Mouse (Mus musculus): ENCODE data around the gene Tctex1d4. TPM values are rescaled to one million over a fixed set of nuclear protein-coding genes. Genes with fewer than 3 reads are reported as not detected.

The Tctex1d4 gene
- polyA plus RNA-seq (2015; fragmentation: Nextera tagmentation; extraction: Ambion mirVana), result 0.11 TPM in 1 of 2 replicates, not detected in the other

DNA sequence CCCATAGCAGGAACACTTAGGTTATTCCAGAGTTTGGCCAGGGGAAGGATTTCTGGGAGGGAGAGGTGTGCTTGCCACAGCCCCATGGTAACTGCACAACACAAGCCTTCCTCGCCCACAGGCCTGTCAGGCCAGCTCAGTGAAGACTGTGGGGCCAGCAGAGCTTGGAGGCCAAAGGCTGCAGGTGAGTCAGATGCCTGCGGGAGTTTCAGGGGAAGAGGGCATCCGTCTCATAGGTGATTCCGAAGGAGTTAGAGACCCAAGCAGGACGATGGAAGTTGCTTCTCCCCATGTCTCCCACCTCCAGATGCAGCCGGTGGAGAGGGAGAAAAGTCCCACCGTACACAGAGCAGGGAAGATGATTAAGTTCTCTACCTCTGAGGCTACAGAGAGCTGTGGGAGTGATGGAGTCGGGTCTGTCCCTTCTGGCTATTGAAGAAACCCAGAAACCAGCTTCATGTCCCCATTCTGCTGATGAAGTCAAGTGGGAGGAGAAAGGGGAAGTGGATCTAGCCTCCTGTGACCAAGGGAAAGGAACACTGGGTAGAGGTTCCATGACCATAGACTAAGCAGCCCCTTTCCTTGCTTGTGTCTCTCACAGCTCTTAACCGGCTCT is at the start of gene Tctex1d4:
TSS of gene Tctex1d4 (plus strand) at position 120 of the 616 bp plus-strand sequence.
- Histone ChIP-seq H3K27ac (ENCODE audit: low read length) (peak within 1 kb of the TSS; percentile 39), H3K27me3 (ENCODE audit: control insufficient read depth, insufficient read depth, low read depth, low read length) (peaks cover 4% of the 10 kb centered on the region; the same call in 1 of the 2 replicates), H3K36me3 (ENCODE audit: control insufficient read depth, insufficient read depth) (no peaks in the 10 kb centered on the region), H3K4me2 (ENCODE audit: low read depth, low read length) (no peak within 1 kb of the TSS), H3K4me1 (ENCODE audit: control insufficient read depth, low read depth, low read length) (peaks cover 20% of the 10 kb centered on the region), H3K9ac (ENCODE audit: low read depth, low read length) (peak within 1 kb of the TSS; percentile 20; the same call in 1 of the 2 replicates), H3K4me3 (ENCODE audit: low read depth, low read length) (no peak within 1 kb of the TSS), H3K9me3 (replicated peaks; ENCODE audit: control insufficient read depth, low read length) (no peaks in the 10 kb centered on the region)
- no peak for ATAC-seq (ENCODE audit: low read depth)
- 62% methylated on average over 9 of the region's 9 CpGs for WGBS (ENCODE audit: insufficient replicate concordance)

DNA sequence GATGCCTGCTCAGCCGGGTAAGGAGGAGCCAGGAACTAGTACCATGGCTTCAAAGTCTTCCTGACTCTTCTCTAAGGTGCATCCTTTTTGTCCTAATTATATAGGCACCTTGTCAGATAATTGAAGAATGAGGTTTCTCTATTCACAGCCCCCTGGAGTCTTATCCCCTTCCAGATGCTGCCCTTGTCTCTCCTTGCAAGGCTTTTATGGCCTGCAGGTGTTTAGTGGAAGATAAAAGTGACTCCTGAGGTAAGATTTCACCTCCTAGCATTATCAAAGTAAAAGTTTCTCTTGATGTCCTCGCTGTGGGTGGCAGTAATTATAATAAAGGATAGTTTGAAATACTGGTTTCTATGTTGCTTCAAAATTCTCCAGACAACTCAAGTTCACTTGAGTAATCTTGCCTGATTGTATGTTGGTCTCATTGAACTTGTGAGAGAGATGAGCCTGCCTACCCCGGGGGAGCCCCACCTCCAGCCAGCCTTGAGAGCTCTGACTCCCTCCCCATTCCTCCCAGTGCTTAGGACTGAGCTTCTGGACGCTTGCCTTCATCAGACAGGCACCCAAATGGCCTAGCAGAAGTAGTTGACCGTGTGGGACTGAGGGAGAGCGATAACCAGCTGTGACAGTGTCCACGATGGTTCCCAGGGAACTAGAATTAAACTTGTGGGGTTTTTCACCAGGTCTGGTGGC is 38.5 kb upstream of the Tctex1d4 start:
- peak; percentile 14; the same call in 1 of the 2 replicates for ATAC-seq (ENCODE audit: low read depth)
- H3K4me1 ChIP-seq (ENCODE audit: control insufficient read depth, low read depth, low read length), result peaks cover 27% of the 10 kb centered on the region
- 65% methylated on average over 7 of the region's 7 CpGs for WGBS (ENCODE audit: insufficient replicate concordance)
- H3K4me2 ChIP-seq (ENCODE audit: low read depth, low read length), result no peak overlapping the region
- H3K9ac ChIP-seq (ENCODE audit: low read depth, low read length), result no peak overlapping the region
- H3K27ac ChIP-seq (ENCODE audit: low read length), result no peak overlapping the region
- H3K4me3 ChIP-seq (ENCODE audit: low read depth, low read length), result no peak overlapping the region
- no peaks in the 10 kb centered on the region for H3K9me3 ChIP-seq (replicated peaks; ENCODE audit: control insufficient read depth, low read length)
- H3K36me3 ChIP-seq (ENCODE audit: control insufficient read depth, insufficient read depth), result peaks cover 3% of the 10 kb centered on the region; the same call in 1 of the 2 replicates
- no peaks in the 10 kb centered on the region; the same call in 1 of the 2 replicates for H3K27me3 ChIP-seq (ENCODE audit: control insufficient read depth, insufficient read depth, low read depth, low read length)

DNA sequence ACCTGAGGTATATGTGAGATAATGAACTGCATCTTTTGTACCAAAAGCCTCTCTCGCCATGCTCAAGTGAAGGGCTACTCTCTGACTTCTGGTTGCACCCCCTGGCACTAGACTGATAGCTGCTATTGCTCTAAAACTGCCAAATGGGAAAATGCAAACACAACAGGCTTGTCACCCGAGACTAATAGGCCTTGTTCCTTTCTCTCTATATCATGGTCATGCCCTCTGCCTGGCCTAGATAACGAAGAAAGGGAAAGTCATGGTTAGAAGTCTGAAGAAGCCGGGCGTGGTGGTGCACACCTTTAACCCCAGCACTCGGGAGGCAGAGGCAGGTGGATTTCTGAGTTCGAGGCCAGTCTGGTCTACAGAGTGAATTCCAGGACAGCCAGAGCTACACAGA is 36.0 kb upstream of the Tctex1d4 start:
- Histone ChIP-seq H3K27ac (ENCODE audit: low read length) (peak overlapping the region; percentile 47), H3K9me3 (replicated peaks; ENCODE audit: control insufficient read depth, low read length) (no peaks in the 10 kb centered on the region), H3K4me3 (ENCODE audit: low read depth, low read length) (no peak overlapping the region), H3K36me3 (ENCODE audit: control insufficient read depth, insufficient read depth) (peaks cover 3% of the 10 kb centered on the region; the same call in 1 of the 2 replicates), H3K27me3 (ENCODE audit: control insufficient read depth, insufficient read depth, low read depth, low read length) (peaks cover 6% of the 10 kb centered on the region), H3K9ac (ENCODE audit: low read depth, low read length) (no peak overlapping the region), H3K4me2 (ENCODE audit: low read depth, low read length) (no peak overlapping the region), H3K4me1 (ENCODE audit: control insufficient read depth, low read depth, low read length) (peaks cover 25% of the 10 kb centered on the region)
- WGBS (ENCODE audit: insufficient replicate concordance), result 27% methylated on average over 7 of the region's 7 CpGs
- ATAC-seq (ENCODE audit: low read depth), result peak; percentile 87

DNA sequence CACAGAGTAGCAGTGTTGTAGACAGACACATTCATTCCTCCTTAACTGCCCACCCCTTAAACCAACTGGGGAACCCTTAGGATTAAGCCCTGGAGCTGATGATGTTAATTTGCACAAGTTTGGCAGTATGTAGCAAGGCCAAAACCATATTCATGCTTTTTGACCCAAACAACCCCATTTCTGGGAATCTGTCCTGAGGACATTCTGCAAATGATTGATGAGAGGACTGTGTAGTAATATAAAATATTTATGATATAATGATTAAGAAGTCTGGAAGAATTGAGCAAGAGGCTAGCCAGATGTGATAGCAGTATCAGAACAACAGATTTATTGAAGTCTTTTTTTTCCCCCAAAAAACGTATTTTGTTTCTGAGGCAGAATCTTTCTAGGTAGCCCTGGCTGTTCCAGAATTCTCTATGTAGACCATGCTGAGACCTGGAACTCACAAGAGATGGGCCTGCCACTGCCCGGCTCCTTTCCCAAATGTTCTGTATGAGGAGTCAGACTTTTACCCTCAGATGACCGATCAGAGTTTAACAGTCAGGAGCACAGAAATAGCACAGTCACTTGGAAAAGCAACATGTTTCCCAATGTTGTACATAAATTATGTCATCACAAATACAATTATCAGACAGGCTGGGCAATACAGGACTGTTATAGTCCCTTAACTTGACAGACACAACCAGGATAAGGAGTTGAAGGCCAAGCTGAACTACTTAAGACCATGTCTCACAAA is 31.8 kb upstream of the Tctex1d4 start:
- 66% methylated on average over 3 of the region's 3 CpGs for WGBS (ENCODE audit: insufficient replicate concordance)
- Histone ChIP-seq H3K4me3 (ENCODE audit: low read depth, low read length) (no peak overlapping the region), H3K4me1 (ENCODE audit: control insufficient read depth, low read depth, low read length) (peaks cover 19% of the 10 kb centered on the region), H3K27me3 (ENCODE audit: control insufficient read depth, insufficient read depth, low read depth, low read length) (peaks cover 26% of the 10 kb centered on the region), H3K36me3 (ENCODE audit: control insufficient read depth, insufficient read depth) (no peaks in the 10 kb centered on the region), H3K27ac (ENCODE audit: low read length) (no peak overlapping the region), H3K9ac (ENCODE audit: low read depth, low read length) (no peak overlapping the region), H3K4me2 (ENCODE audit: low read depth, low read length) (no peak overlapping the region), H3K9me3 (replicated peaks; ENCODE audit: control insufficient read depth, low read length) (no peaks in the 10 kb centered on the region)
- ATAC-seq (ENCODE audit: low read depth), result no peak

DNA sequence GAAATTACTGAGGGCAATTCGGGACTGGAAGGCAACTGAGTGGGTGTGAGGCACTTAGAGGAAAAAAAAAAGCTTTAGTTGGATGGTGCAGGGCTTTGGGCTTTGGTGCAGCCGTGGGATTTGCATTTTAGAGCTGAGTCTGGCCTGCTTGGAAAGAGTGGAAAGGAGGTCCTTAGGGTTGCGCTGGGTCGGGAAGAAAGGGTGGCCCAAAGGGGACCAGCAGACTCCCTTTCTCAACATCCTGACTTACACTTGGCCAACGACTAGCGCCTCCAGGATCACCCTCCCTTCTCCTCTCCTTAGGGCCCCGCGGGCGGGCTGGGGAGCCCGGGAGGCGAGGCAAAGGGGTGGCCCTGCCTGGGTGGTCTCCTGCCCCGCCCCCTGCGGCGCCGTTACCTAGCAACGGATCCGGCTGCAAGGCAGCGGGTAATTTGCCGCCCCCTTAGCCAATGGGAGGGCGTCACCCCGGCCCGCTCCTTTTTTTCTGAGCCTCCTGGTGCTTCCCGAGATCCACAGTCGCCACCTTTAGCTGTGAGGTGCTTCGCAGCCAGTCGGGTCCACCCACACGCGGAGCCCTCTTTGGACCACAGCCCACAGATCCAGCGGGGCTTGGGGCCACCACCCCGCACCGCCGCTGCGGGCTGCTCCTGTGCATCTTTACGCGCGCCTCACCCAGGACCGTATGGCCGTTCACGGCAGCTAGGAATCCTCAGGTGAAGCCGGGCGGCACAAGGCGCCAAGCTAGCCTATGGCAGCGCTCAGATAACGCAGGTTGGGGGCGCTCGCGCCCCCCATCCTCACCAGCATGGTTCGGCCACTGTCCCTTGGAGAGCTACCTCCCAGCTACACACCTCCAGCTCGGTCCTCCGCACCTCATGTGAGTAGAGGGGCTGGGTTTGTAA is 30.8 kb upstream of the Tctex1d4 start, which contains the start of gene Ptch2:
TSS of gene Ptch2 (plus strand) at position 525 of the 902 bp plus-strand sequence.
- Histone ChIP-seq H3K36me3 (ENCODE audit: control insufficient read depth, insufficient read depth) (no peaks in the 10 kb centered on the region), H3K27ac (ENCODE audit: low read length) (peak within 1 kb of the TSS; percentile 8; the same call in 1 of the 2 replicates), H3K9me3 (replicated peaks; ENCODE audit: control insufficient read depth, low read length) (no peaks in the 10 kb centered on the region), H3K9ac (ENCODE audit: low read depth, low read length) (peak within 1 kb of the TSS; percentile 6; the same call in 1 of the 2 replicates), H3K4me1 (ENCODE audit: control insufficient read depth, low read depth, low read length) (peaks cover 10% of the 10 kb centered on the region), H3K27me3 (ENCODE audit: control insufficient read depth, insufficient read depth, low read depth, low read length) (peaks cover 26% of the 10 kb centered on the region), H3K4me3 (ENCODE audit: low read depth, low read length) (peak within 1 kb of the TSS; percentile 48), H3K4me2 (ENCODE audit: low read depth, low read length) (peak within 1 kb of the TSS; percentile 64)
- peak; percentile 28; the same call in 1 of the 2 replicates for ATAC-seq (ENCODE audit: low read depth)
- WGBS (ENCODE audit: insufficient replicate concordance), result 3% methylated on average over 50 of the region's 50 CpGs

DNA sequence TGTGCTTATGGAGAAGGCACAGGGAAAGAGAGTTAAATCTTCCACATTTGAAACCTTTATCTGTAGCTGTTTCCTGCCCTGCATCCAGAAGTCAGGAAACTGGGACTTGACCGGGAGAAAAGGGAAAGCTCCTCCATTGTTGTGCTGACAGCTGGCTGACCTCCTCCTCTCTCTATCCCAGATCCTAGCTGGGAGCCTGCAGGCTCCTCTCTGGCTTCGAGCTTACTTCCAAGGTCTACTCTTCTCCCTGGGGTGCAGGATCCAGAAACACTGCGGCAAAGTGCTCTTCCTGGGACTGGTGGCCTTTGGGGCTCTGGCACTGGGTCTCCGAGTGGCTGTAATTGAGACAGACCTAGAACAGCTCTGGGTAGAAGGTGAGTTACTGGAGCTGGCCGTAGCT is 29.9 kb upstream of the Tctex1d4 start:
- H3K4me2 ChIP-seq (ENCODE audit: low read depth, low read length), result no peak overlapping the region
- peaks cover 10% of the 10 kb centered on the region for H3K4me1 ChIP-seq (ENCODE audit: control insufficient read depth, low read depth, low read length)
- peak overlapping the region; percentile 8; the same call in 1 of the 2 replicates for H3K27ac ChIP-seq (ENCODE audit: low read length)
- no peak; the same call in 1 of the 2 replicates for ATAC-seq (ENCODE audit: low read depth)
- H3K9me3 ChIP-seq (replicated peaks; ENCODE audit: control insufficient read depth, low read length), result no peaks in the 10 kb centered on the region
- no peak overlapping the region for H3K9ac ChIP-seq (ENCODE audit: low read depth, low read length)
- 21% methylated on average over 5 of the region's 5 CpGs for WGBS (ENCODE audit: insufficient replicate concordance)
- no peaks in the 10 kb centered on the region for H3K36me3 ChIP-seq (ENCODE audit: control insufficient read depth, insufficient read depth)
- H3K27me3 ChIP-seq (ENCODE audit: control insufficient read depth, insufficient read depth, low read depth, low read length), result peaks cover 26% of the 10 kb centered on the region
- peak overlapping the region; percentile 48 for H3K4me3 ChIP-seq (ENCODE audit: low read depth, low read length)

DNA sequence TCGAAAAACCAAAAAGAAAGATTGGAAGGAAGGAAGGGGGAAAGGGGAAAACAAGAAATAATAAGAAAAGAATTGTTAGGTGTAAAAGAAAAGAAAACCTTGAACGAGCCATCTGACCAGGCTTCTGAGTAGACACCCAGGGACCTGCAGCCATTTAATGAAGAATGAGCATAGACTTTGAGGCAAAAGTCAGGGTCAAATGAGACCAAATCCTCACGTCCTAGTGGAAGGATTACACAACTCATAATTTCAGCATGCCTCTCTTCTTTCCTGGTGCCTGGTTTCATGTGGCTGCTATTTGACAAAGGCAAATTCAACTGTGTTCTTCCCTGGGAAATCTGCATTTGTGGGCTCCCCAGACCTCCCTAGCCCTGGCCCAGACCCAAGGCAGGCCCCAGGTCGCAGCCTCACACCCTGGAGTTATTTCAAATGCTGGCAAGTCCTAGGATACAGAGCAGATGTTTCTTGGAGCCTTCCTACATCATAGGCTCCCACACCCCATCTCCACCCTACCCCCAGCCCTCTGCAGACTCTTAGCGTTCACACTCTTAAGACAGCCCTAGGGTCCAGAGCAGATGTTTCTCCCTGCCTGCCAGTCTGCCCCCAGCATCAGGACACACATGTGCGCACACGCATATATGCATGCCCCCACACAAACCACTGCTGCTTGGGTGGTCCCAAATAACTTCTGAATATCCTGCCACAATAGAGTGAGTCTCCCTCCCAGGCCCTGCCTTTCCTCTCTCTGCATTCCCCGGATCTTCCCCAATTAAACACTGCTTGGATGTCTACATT is 28.4 kb upstream of the Tctex1d4 start:
- Histone ChIP-seq H3K36me3 (ENCODE audit: control insufficient read depth, insufficient read depth) (no peaks in the 10 kb centered on the region), H3K27ac (ENCODE audit: low read length) (no peak overlapping the region)
- ATAC-seq (ENCODE audit: low read depth), result no peak

DNA sequence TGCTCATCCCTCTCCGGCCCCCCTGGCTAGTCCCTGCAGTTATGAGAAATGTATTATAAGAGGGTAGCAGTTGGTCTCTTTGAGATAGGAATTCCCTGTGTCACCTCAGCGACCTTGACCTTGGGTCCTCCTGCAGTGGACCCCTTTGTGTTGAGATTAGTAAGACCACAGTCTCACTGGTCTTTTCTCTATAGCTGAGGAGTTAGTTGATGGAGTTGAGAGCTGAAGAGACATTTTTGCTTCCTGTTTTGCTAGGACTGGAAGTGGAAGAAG is 27.9 kb upstream of the Tctex1d4 start:
- Histone ChIP-seq H3K36me3 (ENCODE audit: control insufficient read depth, insufficient read depth) (no peaks in the 10 kb centered on the region), H3K4me2 (ENCODE audit: low read depth, low read length) (no peak overlapping the region), H3K9ac (ENCODE audit: low read depth, low read length) (no peak overlapping the region), H3K4me3 (ENCODE audit: low read depth, low read length) (no peak overlapping the region), H3K27me3 (ENCODE audit: control insufficient read depth, insufficient read depth, low read depth, low read length) (peaks cover 26% of the 10 kb centered on the region), H3K9me3 (replicated peaks; ENCODE audit: control insufficient read depth, low read length) (no peaks in the 10 kb centered on the region), H3K27ac (ENCODE audit: low read length) (no peak overlapping the region; the same call in 1 of the 2 replicates), H3K4me1 (ENCODE audit: control insufficient read depth, low read depth, low read length) (peaks cover 10% of the 10 kb centered on the region)
- no peak for ATAC-seq (ENCODE audit: low read depth)
- WGBS (ENCODE audit: insufficient replicate concordance), result 62% methylated on average over 2 of the region's 2 CpGs

More for the DNA sequence above, 28.4 kb upstream of the Tctex1d4 start:
- Histone ChIP-seq H3K4me3 (ENCODE audit: low read depth, low read length) (no peak overlapping the region), H3K4me2 (ENCODE audit: low read depth, low read length) (no peak overlapping the region), H3K4me1 (ENCODE audit: control insufficient read depth, low read depth, low read length) (peaks cover 10% of the 10 kb centered on the region), H3K27me3 (ENCODE audit: control insufficient read depth, insufficient read depth, low read depth, low read length) (peaks cover 26% of the 10 kb centered on the region), H3K9me3 (replicated peaks; ENCODE audit: control insufficient read depth, low read length) (no peaks in the 10 kb centered on the region), H3K9ac (ENCODE audit: low read depth, low read length) (no peak overlapping the region)
- 59% methylated on average over 8 of the region's 8 CpGs for WGBS (ENCODE audit: insufficient replicate concordance)

All from liver, embryonic 16.5 days (tissue).